Mouse (Mus musculus) lung, embryonic 14.5 days (tissue): ENCODE results near the gene Zfyve19. TPM values are rescaled to one million over a fixed set of nuclear protein-coding genes. Genes with fewer than 3 reads are reported as not detected.
A peak's percentile ranks its signal among the peaks of the same experiment; 100 is the strongest.

Source experiments
- ATAC-seq: fragments of 200-750 bp; cut with Nextera tagmentation; 2 replicates; pipeline ENCODE4 v1.8.0; 2017; ENCODE audit warnings: mild to moderate bottlenecking, moderate TSS enrichment, moderate library complexity; ENCODE audit not compliant: insufficient read depth
- DNase-seq: peaks from one replicate; pipeline ENCODE4 v3.0.0-alpha.2; 2015
- H3K27ac ChIP-seq: fragments of 300-500 bp; sonication (generic); 2 replicates; pipeline ENCODE4 v1.5.1; 2014; ENCODE audit warnings: low read depth, mild to moderate bottlenecking, moderate library complexity
- H3K27me3 ChIP-seq: fragments of 300-500 bp; sonication (generic); 2 replicates; pipeline ENCODE4 v1.6.1; 2014; ENCODE audit warnings: low read length, control low read depth; ENCODE audit not compliant: insufficient read depth
- H3K36me3 ChIP-seq: fragments of 300-500 bp; sonication (generic); 2 replicates; pipeline ENCODE4 v1.6.1; 2014; ENCODE audit warnings: control low read depth; ENCODE audit not compliant: insufficient read depth
- H3K4me1 ChIP-seq: fragments of 300-500 bp; sonication (generic); 2 replicates; pipeline ENCODE4 v1.6.1; 2014; ENCODE audit warnings: antibody characterized with exemption, control low read depth; ENCODE audit not compliant: insufficient read depth
- H3K4me2 ChIP-seq: fragments of 300-500 bp; sonication (generic); 2 replicates; pipeline ENCODE4 v1.6.1; 2014; ENCODE audit warnings: mild to moderate bottlenecking
- H3K4me3 ChIP-seq: fragments of 300-500 bp; sonication (generic); 2 replicates; pipeline ENCODE4 v1.5.1; 2014; ENCODE audit warnings: low read depth, low read length
- H3K9ac ChIP-seq: fragments of 300-500 bp; sonication (generic); 2 replicates; pipeline ENCODE4 v1.6.1; 2014
- H3K9me3 ChIP-seq: fragments of 300-500 bp; sonication (generic); 2 replicates; pipeline ENCODE4 v1.6.1; 2016; ENCODE audit warnings: low read depth, low read length, control low read depth
- CTCF ChIP-seq: IDR thresholded peaks from 2 replicates; pipeline ENCODE4 v1.5.1; 2016; ENCODE audit warnings: antibody characterized with exemption, low read depth
- WGBS: fragments of 180-500 bp; shearing (Covaris S2); extraction: QIAGEN DNeasy Blood & Tissue Kit; methylation state at CpG from one replicate; pipeline ENCODE4 v1.1.7; 2014; 5-methylcytosine and 5-hydroxymethylcytosine counted together
- polyA plus RNA-seq: library from polyadenylated mRNA; unstranded; fragments of >200 nt; fragmentation: Nextera tagmentation; extraction: Ambion mirVana; gene quantifications from 2 replicates; pipeline ENCODE4 v1.2.1, GENCODE M21; 2014

Zfyve19 gene
- polyA plus RNA-seq, 1 experiment from 2014 or later = 50.5 TPM

DNA sequence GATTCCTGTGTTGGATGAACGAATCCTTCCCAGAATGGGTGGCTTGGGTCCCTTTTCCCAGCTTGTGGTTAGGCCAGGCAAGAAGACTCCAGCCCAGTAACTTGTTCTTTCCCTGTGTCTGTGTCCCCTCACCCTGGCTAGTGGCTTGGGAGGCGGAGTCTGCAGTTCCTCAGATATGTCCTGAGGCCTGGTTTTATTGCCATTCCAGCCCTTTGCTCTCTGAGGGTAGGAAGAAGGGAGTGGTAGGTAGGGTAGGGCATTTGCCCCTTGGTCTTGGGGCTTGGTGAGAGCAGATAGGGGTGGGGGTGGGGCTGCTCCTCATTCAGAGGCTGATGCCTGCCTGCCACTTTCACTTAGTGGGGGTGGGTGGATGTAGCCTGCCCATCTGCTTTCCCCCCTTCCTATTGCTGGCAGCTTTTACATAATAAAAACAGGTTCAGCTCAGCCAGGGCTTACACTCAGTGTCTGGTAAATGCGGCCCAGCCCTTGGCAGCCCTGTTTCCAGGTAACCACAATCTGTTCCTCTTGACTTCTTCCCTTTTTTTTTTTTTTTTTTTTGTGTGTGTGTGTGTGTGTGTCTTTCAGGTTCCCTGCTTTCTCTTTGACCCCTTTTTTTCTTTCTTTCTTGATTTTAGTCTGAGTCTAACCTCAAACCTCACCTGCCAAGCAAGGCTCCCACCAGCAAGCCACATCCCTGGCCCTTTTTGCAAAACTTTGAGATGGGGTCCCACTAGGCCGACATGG lies 31.8 kb downstream of the Zfyve19 start:
- Histone ChIP-seq H3K27ac (no peak overlapping the region), H3K9ac (no peak overlapping the region), H3K27me3 (peaks cover 36% of the 10 kb centered on the region), H3K9me3 (no peaks in the 10 kb centered on the region), H3K4me1 (no peaks in the 10 kb centered on the region), H3K4me2 (no peak overlapping the region), H3K4me3 (no peak overlapping the region), H3K36me3 (no peaks in the 10 kb centered on the region)
- TF ChIP-seq CTCF = no peak
- no peak for DNase-seq
- WGBS = 70% methylated on average over 4 of the region's 4 CpGs
- ATAC-seq = no peak

DNA sequence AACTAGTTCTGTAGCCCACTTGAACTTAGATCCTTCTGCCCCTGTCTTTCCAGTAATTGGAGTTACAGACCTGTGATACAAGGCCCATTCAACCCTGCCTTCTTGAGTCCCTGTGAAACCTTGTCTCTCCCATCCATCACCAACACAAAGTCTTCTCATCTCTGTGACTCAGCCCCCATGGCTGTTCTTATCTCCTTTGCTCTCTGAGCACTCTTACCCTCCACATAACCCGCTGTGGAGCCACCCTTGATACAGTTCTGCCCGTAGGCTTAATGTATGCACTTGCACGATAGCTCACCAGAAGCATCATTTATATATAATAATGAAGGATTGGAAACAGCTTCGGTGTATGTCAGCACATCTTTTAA lies 32.4 kb downstream of the Zfyve19 start:
- no peak overlapping the region for H3K27ac ChIP-seq
- no peak overlapping the region for H3K4me3 ChIP-seq
- no peak overlapping the region for H3K4me2 ChIP-seq
- DNase-seq = no peak
- H3K9me3 ChIP-seq = no peaks in the 10 kb centered on the region
- peaks cover 32% of the 10 kb centered on the region for H3K27me3 ChIP-seq
- TF ChIP-seq CTCF = no peak
- no peaks in the 10 kb centered on the region for H3K4me1 ChIP-seq
- H3K36me3 ChIP-seq = no peaks in the 10 kb centered on the region
- ATAC-seq = no peak
- WGBS = 80% methylated on average over 4 of the region's 4 CpGs
- no peak overlapping the region for H3K9ac ChIP-seq

DNA sequence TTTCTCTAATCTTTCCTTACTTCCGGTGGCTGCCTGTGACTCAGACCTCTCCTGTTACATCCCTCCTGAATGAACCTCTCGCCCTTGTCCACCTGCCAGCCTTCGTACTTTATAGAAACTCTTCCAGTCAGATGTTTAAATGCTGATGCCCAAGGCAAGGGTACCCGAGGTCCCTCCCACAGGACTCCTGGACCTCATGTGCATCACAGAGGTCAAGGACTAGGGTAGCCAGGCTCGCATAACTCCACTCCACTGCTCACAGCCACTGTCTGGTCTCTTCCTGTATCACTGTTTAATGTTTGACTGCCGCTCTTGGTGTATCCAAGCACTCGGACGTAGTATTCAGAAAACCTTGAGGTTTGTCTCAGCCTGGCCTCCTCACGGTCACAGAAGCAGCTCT lies 34.1 kb downstream of the Zfyve19 start:
- Histone ChIP-seq H3K9ac (no peak overlapping the region), H3K27ac (no peak overlapping the region), H3K4me2 (no peak overlapping the region), H3K4me3 (no peak overlapping the region), H3K9me3 (no peaks in the 10 kb centered on the region), H3K4me1 (no peaks in the 10 kb centered on the region), H3K27me3 (peaks cover 15% of the 10 kb centered on the region), H3K36me3 (no peaks in the 10 kb centered on the region)
- ATAC-seq = no peak
- no peak for DNase-seq
- 64% methylated on average over 9 of the region's 9 CpGs for WGBS
- TF ChIP-seq CTCF = no peak

DNA sequence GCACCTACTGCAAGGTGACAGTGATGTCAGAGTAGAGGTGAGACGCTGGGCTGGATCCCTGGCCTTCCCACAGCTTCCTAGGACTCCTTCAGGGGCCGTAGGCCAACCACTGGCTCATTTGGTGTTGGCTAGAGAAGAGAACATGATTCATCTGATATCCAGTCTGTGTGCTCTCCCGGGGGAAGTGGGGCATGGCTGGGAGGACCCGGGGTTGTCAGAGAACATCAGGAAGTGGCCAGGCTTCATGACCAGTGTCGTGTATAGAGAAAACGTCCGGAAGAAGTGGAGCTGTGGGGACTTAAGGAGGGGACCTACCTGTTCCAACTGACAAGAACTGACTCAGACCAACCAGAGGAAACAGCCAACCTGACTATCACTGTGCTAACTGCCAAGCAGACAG lies 36.8 kb downstream of the Zfyve19 start:
- no peaks in the 10 kb centered on the region for H3K9me3 ChIP-seq

DNA sequence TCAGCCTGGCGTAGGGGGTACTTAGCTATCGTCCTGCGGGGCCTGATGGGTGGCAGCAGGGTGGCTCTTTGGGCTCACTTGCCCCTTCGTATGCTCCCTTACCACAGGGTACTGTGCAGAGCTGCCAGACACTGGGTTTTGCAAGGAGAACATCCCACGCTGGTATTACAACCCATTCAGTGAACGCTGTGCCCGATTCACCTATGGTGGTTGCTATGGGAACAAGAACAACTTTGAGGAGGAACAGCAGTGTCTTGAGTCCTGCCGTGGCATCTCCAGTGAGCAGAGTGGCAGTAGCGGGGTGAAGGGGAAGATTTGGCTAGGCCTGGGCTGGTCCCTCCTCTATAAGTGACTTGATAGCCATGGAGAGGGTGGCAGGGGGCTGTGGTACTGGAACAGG lies 39.5 kb downstream of the Zfyve19 start:
- no peak for TF ChIP-seq CTCF
- ATAC-seq (no peak), DNase-seq (no peak)
- H3K36me3 ChIP-seq = no peaks in the 10 kb centered on the region
- H3K27me3 ChIP-seq = no peaks in the 10 kb centered on the region
- no peak overlapping the region for H3K4me3 ChIP-seq
- 80% methylated on average over 9 of the region's 9 CpGs for WGBS
- H3K27ac ChIP-seq = no peak overlapping the region
- no peaks in the 10 kb centered on the region for H3K9me3 ChIP-seq
- no peak overlapping the region for H3K4me2 ChIP-seq
- no peak overlapping the region for H3K9ac ChIP-seq
- no peaks in the 10 kb centered on the region for H3K4me1 ChIP-seq

More for the DNA sequence above, 36.8 kb downstream of the Zfyve19 start:
- Histone ChIP-seq H3K27ac (no peak overlapping the region), H3K4me1 (no peaks in the 10 kb centered on the region), H3K36me3 (no peaks in the 10 kb centered on the region), H3K27me3 (no peaks in the 10 kb centered on the region), H3K4me2 (no peak overlapping the region), H3K9ac (no peak overlapping the region), H3K4me3 (no peak overlapping the region)
- no peak for DNase-seq
- no peak for ATAC-seq
- 79% methylated on average over 7 of the region's 7 CpGs for WGBS
- no peak for TF ChIP-seq CTCF

DNA sequence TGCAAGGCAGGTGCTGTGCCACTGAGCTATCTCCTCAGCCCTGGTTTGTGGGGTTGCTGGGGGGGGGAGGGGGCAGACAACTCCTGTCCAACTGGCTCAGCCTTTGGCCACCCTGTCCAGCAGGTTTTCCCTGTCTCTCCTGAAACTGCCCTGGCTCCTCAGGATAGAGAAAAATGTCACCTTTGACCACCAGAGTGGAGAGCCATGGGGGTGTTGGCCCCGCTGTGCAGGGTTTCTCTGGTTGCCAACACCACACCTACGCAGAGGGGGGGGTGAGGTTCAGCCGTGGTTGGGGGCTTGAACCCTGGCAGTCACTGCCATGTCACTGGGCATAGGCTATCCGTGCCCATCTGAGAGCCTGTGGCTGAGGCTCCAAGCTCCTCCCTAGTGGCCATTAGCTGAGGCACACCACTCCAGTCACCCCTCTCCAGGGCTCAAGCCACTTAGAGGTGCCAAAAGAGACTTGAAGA lies 41.2 kb downstream of the Zfyve19 start:
- WGBS = 44% methylated on average over 4 of the region's 4 CpGs
- Histone ChIP-seq H3K27me3 (0 out of 2 replicates have a peak, but pooled peaks cover 4% of the 10 kb centered on the region), H3K4me1 (no peaks in the 10 kb centered on the region), H3K9me3 (no peaks in the 10 kb centered on the region), H3K36me3 (no peaks in the 10 kb centered on the region), H3K4me2 (no peak overlapping the region), H3K27ac (no peak overlapping the region), H3K9ac (no peak overlapping the region), H3K4me3 (no peak overlapping the region)
- ATAC-seq (0 out of 2 replicates have a peak, but pooled peaks have one; percentile 18), DNase-seq (no peak)
- peak; percentile 22; the same call in 1 of the 2 replicates for TF ChIP-seq CTCF

DNA sequence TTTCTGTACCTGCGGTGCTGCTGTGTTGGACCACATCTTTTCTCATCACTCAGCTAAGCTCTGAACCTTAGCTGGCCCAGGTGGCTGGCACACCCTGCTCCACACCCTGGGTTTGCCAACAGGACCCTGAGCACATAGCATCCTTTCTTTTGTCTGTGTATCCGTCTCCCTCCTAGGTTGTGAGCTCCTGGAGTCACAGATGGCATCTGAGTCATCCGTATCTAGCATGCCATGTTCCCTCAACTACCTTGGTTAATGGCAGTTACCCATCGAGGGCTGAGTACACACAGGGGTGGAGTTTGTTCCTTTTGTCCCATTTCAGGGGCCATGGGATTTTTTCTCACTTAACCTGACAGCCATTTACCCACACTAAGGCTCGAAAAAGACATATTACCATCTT lies 42.0 kb downstream of the Zfyve19 start:
- Histone ChIP-seq H3K4me3 (no peak overlapping the region), H3K27me3 (0 out of 2 replicates have a peak, but pooled peaks cover 10% of the 10 kb centered on the region), H3K4me2 (no peak overlapping the region), H3K9ac (no peak overlapping the region), H3K27ac (no peak overlapping the region), H3K9me3 (no peaks in the 10 kb centered on the region), H3K4me1 (no peaks in the 10 kb centered on the region), H3K36me3 (no peaks in the 10 kb centered on the region)
- TF ChIP-seq CTCF = no peak
- 57% methylated on average over 5 of the region's 5 CpGs for WGBS
- DNase-seq (no peak), ATAC-seq (no peak)
